Mouse (Mus musculus): ENCODE measurements at regions not wholly inside any gene's neighbourhood (a gene's known extent, or its start where the extent isn't known, plus 50 kb on each side); places are given as distances from the start of the nearest gene placed in this dataset.

DNA sequence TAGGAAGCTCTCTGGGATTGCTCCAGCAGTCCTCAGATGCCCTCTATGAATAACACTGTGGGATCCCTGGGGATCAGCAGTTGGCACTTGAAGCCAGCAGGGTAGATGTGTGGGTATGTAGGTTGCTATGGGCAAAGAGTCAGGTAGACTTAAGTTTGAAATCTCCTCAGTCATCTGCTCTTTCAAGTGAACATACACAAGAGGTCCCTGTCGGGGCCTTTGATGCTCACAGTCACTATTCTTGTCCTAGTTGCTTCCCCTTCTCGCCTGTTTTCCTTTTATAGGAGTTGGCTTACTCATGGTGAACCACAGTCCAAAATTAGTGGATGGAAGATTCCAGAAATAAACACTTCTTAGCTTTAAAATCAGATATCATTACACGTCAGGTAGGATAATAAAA is 92.2 kb upstream of the Bod1 start:
- Histone ChIP-seq H3K27me3 (ENCODE audit: control insufficient read depth, insufficient read depth, low read length) (no peaks in the 10 kb centered on the region), H3K27ac (ENCODE audit: insufficient read depth, low read length) (no peak overlapping the region), H3K4me3 (replicated peaks; ENCODE audit: insufficient read depth, low read depth, low read length) (no peak overlapping the region), H3K4me1 (ENCODE audit: control insufficient read depth, insufficient read depth, low read length) (peaks cover 13% of the 10 kb centered on the region; the same call in 1 of the 2 replicates)
- no peak for TF ChIP-seq POLR2A (IDR thresholded peaks at IDR 0.05; ENCODE audit: borderline replicate concordance, insufficient read depth, low read length)
- no peak for TF ChIP-seq CTCF (IDR thresholded peaks at IDR 0.05; ENCODE audit: borderline replicate concordance, insufficient read depth, low read depth, low read length)
- DNase-seq, result no peak
- WGBS, result 74% methylated on average over 3 of the region's 3 CpGs

DNA sequence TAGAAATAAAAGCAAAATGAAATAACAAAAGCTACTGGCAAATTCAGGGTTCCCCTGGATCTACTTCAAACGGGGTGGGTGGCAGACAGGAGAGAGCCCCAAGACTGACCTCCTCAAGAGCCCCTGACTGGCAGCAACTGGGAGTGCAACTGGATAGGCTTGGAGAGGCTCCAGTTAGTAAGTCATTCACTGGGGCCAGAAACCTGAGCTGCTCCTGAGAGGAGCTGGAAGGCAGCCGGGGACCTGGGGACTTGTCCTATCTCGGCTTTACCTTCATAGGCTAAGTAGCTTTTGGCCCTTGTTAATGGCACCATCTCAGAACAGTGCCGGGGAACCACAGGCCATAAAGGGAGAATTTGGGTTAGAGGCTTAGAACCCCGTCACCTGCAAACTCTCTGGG is 94.6 kb upstream of the Bod1 start:
- Histone ChIP-seq H3K27me3 (ENCODE audit: control insufficient read depth, insufficient read depth, low read length) (no peaks in the 10 kb centered on the region), H3K4me3 (replicated peaks; ENCODE audit: insufficient read depth, low read depth, low read length) (no peak overlapping the region), H3K4me1 (ENCODE audit: control insufficient read depth, insufficient read depth, low read length) (peaks cover 11% of the 10 kb centered on the region), H3K27ac (ENCODE audit: insufficient read depth, low read length) (no peak overlapping the region)
- no peak for DNase-seq
- TF ChIP-seq POLR2A (IDR thresholded peaks at IDR 0.05; ENCODE audit: borderline replicate concordance, insufficient read depth, low read length) (no peak), CTCF (IDR thresholded peaks at IDR 0.05; ENCODE audit: borderline replicate concordance, insufficient read depth, low read depth, low read length) (no peak)
- 91% methylated on average over 5 of the region's 5 CpGs for WGBS

GRCm38 (mm10) chr11:31767727-31768495 is 96.2 kb upstream of the Bod1 start:
- Histone ChIP-seq H3K4me3 (replicated peaks; ENCODE audit: insufficient read depth, low read depth, low read length) (no peak overlapping the region), H3K27me3 (ENCODE audit: control insufficient read depth, insufficient read depth, low read length) (no peaks in the 10 kb centered on the region), H3K27ac (ENCODE audit: insufficient read depth, low read length) (no peak overlapping the region), H3K4me1 (ENCODE audit: control insufficient read depth, insufficient read depth, low read length) (peaks cover 20% of the 10 kb centered on the region)
- no peak for TF ChIP-seq POLR2A (IDR thresholded peaks at IDR 0.05; ENCODE audit: borderline replicate concordance, insufficient read depth, low read length)
- WGBS, result 56% methylated on average over 10 of the region's 10 CpGs
- no peak for DNase-seq

DNA sequence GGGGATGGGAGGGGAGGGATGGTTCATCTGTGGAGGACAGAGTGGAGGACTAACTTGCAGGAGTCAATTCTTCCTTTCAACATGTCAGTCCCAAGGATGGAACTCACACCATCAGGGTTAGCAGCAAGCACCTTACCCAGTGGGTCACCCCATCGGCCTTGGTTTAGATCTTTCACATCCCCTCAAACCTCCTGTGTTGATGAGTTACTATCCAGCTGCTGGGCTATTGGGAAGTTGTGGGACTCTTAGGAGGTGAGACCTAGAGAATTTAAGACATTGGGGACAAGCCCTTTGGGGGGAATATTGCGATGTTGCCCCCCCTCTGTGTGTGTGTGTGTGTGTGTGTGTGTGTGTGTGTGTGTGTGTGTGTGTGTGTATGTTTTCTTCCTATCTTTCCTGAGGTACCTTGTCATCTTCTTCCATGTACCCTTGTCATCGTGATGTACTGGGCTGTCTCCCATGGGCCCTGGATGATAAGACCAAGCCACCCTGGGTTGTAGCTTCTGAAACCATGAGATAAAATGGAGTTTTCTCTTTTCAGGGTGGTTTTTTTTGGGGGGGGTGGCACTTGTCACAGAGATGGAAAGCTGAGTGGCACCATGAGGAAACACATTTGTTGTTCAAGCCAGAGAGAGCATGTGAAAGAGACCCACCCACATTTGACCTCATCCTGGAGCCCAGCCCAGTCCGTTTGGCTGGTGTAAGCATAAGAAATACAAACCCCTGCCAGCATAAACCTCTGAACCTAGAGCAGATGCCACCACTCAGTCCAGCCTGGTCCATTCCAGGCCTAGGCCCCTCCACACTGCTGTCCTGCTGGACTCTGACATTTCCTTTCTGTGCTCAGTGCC is 98.3 kb upstream of the Bod1 start:
- 73% methylated on average over 4 of the region's 4 CpGs for WGBS
- Histone ChIP-seq H3K4me1 (ENCODE audit: control insufficient read depth, insufficient read depth, low read length) (peaks cover 20% of the 10 kb centered on the region), H3K4me3 (replicated peaks; ENCODE audit: insufficient read depth, low read depth, low read length) (no peak overlapping the region), H3K27me3 (ENCODE audit: control insufficient read depth, insufficient read depth, low read length) (no peaks in the 10 kb centered on the region), H3K27ac (ENCODE audit: insufficient read depth, low read length) (peak overlapping the region; percentile 65)
- TF ChIP-seq POLR2A (IDR thresholded peaks at IDR 0.05; ENCODE audit: borderline replicate concordance, insufficient read depth, low read length) (no peak), CTCF (IDR thresholded peaks at IDR 0.05; ENCODE audit: borderline replicate concordance, insufficient read depth, low read depth, low read length) (no peak)
- peak; percentile 55 to 60 for DNase-seq

GRCm38 (mm10) chr11:31770881-31771280 is 99.2 kb upstream of the Bod1 start:
- no peak overlapping the region for H3K4me3 ChIP-seq (replicated peaks; ENCODE audit: insufficient read depth, low read depth, low read length)
- 18% methylated on average over 7 of the region's 7 CpGs for WGBS
- peaks cover 20% of the 10 kb centered on the region for H3K4me1 ChIP-seq (ENCODE audit: control insufficient read depth, insufficient read depth, low read length)
- no peaks in the 10 kb centered on the region for H3K27me3 ChIP-seq (ENCODE audit: control insufficient read depth, insufficient read depth, low read length)
- peak; percentile 58 to 59 for DNase-seq
- TF ChIP-seq POLR2A (IDR thresholded peaks at IDR 0.05; ENCODE audit: borderline replicate concordance, insufficient read depth, low read length), result 0 out of 2 replicates have a peak, but pooled peaks have one; percentile 14
- TF ChIP-seq CTCF (IDR thresholded peaks at IDR 0.05; ENCODE audit: borderline replicate concordance, insufficient read depth, low read depth, low read length), result no peak
- H3K27ac ChIP-seq (ENCODE audit: insufficient read depth, low read length), result peak overlapping the region; percentile 65

- peak; percentile 74 to 85 for DNase-seq
- Histone ChIP-seq H3K27me3 (ENCODE audit: control insufficient read depth, insufficient read depth, low read length) (no peaks in the 10 kb centered on the region), H3K4me3 (replicated peaks; ENCODE audit: insufficient read depth, low read depth, low read length) (no peak overlapping the region), H3K4me1 (ENCODE audit: control insufficient read depth, insufficient read depth, low read length) (peaks cover 20% of the 10 kb centered on the region), H3K27ac (ENCODE audit: insufficient read depth, low read length) (peak overlapping the region; percentile 65)
- no peak for TF ChIP-seq POLR2A (IDR thresholded peaks at IDR 0.05; ENCODE audit: borderline replicate concordance, insufficient read depth, low read length)
- TF ChIP-seq CTCF (IDR thresholded peaks at IDR 0.05; ENCODE audit: borderline replicate concordance, insufficient read depth, low read depth, low read length), result no peak
- 59% methylated on average over 6 of the region's 6 CpGs for WGBS
Measured at GRCm38 (mm10) chr11:31771491-31772439, 100.1 kb upstream of the Bod1 start.

DNA sequence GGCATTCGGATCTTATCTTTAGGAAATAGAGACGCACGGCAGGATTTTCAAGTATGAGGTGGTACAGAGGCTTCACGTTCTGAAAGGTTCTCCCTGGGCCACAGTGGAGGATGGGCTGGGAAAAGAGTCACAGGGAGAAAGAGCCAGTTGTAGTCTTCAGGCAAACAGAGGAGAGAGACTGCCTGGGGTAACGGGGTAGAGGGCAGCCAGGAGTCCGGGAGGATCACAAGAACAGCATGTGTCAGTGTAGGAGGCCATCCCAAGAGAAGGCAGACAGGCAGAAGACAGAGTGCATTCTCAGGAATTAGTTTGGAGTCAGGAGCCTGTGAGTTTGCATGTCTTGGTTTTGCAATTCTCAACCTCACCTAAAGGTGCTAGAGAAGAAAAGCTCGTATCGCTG is 94.5 kb upstream of the Cpeb4 start:
- TF ChIP-seq CTCF (IDR thresholded peaks at IDR 0.05; ENCODE audit: borderline replicate concordance, insufficient read depth, low read depth, low read length), result no peak
- no peak for TF ChIP-seq POLR2A (IDR thresholded peaks at IDR 0.05; ENCODE audit: borderline replicate concordance, insufficient read depth, low read length)
- Histone ChIP-seq H3K27me3 (ENCODE audit: control insufficient read depth, insufficient read depth, low read length) (no peaks in the 10 kb centered on the region), H3K27ac (ENCODE audit: insufficient read depth, low read length) (no peak overlapping the region), H3K4me1 (ENCODE audit: control insufficient read depth, insufficient read depth, low read length) (peaks cover 3% of the 10 kb centered on the region; the same call in 1 of the 2 replicates), H3K4me3 (replicated peaks; ENCODE audit: insufficient read depth, low read depth, low read length) (no peak overlapping the region)
- 83% methylated on average over 8 of the region's 8 CpGs for WGBS
- no peak for DNase-seq
